Mouse (Mus musculus) limb, embryonic 13.5 days (tissue): ENCODE measurements around the gene Trpm1. TPM values are rescaled to one million over a fixed set of nuclear protein-coding genes. Genes with fewer than 3 reads are reported as not detected.

Experiments used
- ATAC-seq: fragments of 200-750 bp; cut with Nextera tagmentation; 2 replicates; pipeline ENCODE4 v1.8.0; 2017; ENCODE audit warnings: low read depth, moderate number of reproducible peaks, moderate TSS enrichment; ENCODE audit not compliant: low FRiP score
- H3K27ac ChIP-seq: fragments of 300-500 bp; sonication (generic); 2 replicates; pipeline ENCODE4 v1.5.1; 2015; ENCODE audit warnings: inconsistent platforms, mild to moderate bottlenecking, moderate library complexity
- H3K27me3 ChIP-seq: fragments of 300-500 bp; sonication (generic); 2 replicates; pipeline ENCODE4 v1.6.1; 2015; ENCODE audit warnings: mild to moderate bottlenecking, inconsistent platforms
- H3K36me3 ChIP-seq: fragments of 300-500 bp; sonication (generic); 2 replicates; pipeline ENCODE4 v1.6.1; 2015; ENCODE audit warnings: inconsistent platforms, mild to moderate bottlenecking, moderate library complexity
- H3K4me1 ChIP-seq: fragments of 300-500 bp; sonication (generic); 2 replicates; pipeline ENCODE4 v1.6.1; 2015; ENCODE audit warnings: inconsistent platforms
- H3K4me2 ChIP-seq: fragments of 300-500 bp; sonication (generic); replicated peaks from 2 replicates; pipeline ENCODE4 v1.6.1; 2015; ENCODE audit warnings: inconsistent platforms, mild to moderate bottlenecking, moderate library complexity
- H3K4me3 ChIP-seq: fragments of 300-500 bp; sonication (generic); 2 replicates; pipeline ENCODE4 v1.5.1; 2015; ENCODE audit warnings: moderate library complexity, mild to moderate bottlenecking, inconsistent platforms
- H3K9ac ChIP-seq: fragments of 300-500 bp; sonication (generic); 2 replicates; pipeline ENCODE4 v1.6.1; 2015; ENCODE audit warnings: mild to moderate bottlenecking, inconsistent platforms
- H3K9me3 ChIP-seq: fragments of 300-500 bp; sonication (generic); 2 replicates; pipeline ENCODE4 v1.6.1; 2016; ENCODE audit warnings: inconsistent platforms
- WGBS: fragments of 180-500 bp; shearing (Covaris S2); methylation state at CpG from one replicate; pipeline ENCODE4 v1.1.7; 2015; 5-methylcytosine and 5-hydroxymethylcytosine counted together
- polyA plus RNA-seq: library from polyadenylated mRNA; unstranded; fragments of >200 nt; fragmentation: Nextera tagmentation; extraction: Ambion mirVana; gene quantifications from 2 replicates; pipeline ENCODE4 v1.2.1, GENCODE M21; 2015

Gene Trpm1
- polyA plus RNA-seq, 1 experiment from 2014 or later: 0.33 TPM

GRCm38 (mm10) chr7:64278526-64278925 is 124.9 kb downstream of the Trpm1 start:
- Histone ChIP-seq H3K27me3 (no peaks in the 10 kb centered on the region), H3K9me3 (no peaks in the 10 kb centered on the region), H3K27ac (no peak overlapping the region), H3K4me3 (no peak overlapping the region), H3K4me1 (no peaks in the 10 kb centered on the region), H3K36me3 (no peaks in the 10 kb centered on the region), H3K4me2 (no peak overlapping the region), H3K9ac (no peak overlapping the region)
- 81% methylated on average over 1 of the region's 1 CpGs for WGBS
- no peak for ATAC-seq

DNA sequence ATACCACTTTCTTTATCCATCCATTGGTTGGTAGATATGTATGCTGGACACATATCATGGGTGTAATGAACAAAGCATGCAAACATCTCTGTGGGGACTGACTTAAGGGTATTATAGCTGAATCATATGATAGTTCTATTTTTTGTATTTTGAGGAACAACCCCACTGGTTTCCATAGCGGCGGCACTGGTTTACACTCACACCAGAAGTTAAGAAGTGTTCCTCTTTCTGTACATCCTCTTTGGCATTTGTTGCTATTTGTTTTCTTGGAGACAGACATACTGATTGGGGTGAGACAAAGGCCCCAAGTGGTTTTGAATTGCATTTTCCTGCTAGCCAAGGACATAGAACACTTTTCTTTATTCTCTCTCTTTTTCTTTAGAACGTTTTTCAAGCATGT is 125.9 kb downstream of the Trpm1 start:
- ATAC-seq: no peak
- Histone ChIP-seq H3K27me3 (no peaks in the 10 kb centered on the region), H3K36me3 (no peaks in the 10 kb centered on the region), H3K9me3 (no peaks in the 10 kb centered on the region), H3K27ac (no peak overlapping the region), H3K4me3 (no peak overlapping the region), H3K9ac (no peak overlapping the region), H3K4me2 (no peak overlapping the region), H3K4me1 (no peaks in the 10 kb centered on the region)
- WGBS: 81% methylated on average over 3 of the region's 3 CpGs

DNA sequence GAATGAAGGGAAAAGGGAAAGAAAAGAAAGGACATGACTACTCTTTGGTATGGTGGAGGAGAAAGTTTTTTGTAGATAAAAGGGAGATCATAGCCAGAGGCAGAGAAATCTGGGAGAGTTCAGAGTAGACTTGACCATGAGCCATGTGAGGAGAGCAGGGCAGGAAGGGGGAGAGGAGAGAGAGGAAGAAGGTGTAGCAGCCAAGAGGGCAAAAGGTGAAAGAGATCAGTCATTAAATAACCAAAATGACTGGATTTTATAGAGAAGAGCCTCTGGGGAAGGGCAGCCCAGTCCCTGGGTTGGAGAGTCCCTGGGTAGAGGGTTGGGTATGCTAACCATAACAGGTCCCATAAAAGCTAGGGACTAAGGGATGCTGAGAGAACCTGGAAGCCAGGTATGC is 132.9 kb downstream of the Trpm1 start:
- peak overlapping the region; percentile 82; the same call in 1 of the 2 replicates for H3K9ac ChIP-seq
- H3K27ac ChIP-seq: no peak overlapping the region
- peak overlapping the region; percentile 68 for H3K4me2 ChIP-seq
- no peaks in the 10 kb centered on the region for H3K9me3 ChIP-seq
- peaks cover 4% of the 10 kb centered on the region for H3K36me3 ChIP-seq
- ATAC-seq: no peak
- H3K4me3 ChIP-seq: peak overlapping the region; percentile 82
- 0 out of 2 replicates have a peak, but pooled peaks cover 7% of the 10 kb centered on the region for H3K4me1 ChIP-seq
- no peaks in the 10 kb centered on the region for H3K27me3 ChIP-seq

DNA sequence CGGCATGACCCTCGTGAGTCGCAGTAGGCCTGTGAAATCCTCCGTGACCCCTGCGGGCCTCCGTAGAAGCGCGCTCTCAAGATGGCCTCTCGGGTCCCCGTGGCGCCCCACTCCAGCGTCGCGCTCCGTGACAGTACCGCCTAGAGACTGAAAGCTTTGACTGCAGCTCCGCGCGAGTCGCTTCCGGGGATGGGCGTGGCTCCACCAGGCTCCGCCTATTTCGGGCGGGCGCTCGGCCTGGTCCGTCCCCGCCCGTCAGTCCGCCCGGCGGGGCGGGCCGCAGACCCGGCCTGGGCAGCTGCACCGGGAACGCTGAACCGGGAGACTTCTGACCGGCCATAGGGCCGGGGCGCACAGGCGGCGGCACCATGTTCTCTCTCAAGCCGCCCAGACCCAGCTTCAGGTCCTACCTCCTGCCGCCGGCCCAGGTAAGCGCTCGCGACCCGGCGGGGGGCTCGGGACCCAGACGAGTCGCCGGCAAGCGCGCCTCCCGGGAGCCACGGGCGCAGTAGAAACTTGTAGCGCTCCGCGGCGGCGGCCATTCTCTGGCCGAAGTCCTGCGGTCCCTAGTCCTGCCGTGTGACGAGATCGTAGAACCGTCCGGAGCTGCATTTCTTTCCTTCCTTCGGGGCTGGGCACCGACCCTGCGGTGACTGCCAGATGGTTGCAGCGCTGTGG is 133.9 kb downstream of the Trpm1 start, which contains the start of gene Mtmr10:
TSS of gene Mtmr10 (plus strand) at position 240 of the 678 bp plus-strand sequence.
- H3K27ac ChIP-seq: peak within 1 kb of the TSS; percentile 77; the same call in 1 of the 2 replicates
- WGBS: under 1% methylated on average over 77 of the region's 77 CpGs

DNA sequence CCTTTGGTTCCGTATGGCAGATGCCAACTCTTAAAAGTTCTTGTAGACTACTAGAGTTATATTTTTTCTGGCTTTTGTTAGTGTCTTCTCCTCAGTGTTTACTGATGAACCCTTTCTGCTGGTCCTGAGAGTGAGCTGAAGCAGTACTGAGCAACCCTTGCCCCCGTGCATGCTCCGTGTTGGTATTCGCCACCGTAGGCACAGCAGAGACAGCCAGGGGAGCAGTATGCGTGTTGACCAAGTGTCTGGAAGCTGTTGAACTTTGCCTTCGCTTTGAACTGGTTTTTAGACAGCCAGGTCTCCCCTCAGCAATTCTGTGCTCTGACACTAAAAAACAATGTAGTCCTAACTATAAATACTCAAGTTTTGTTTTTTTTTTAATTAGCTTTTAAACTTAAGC is 135.8 kb downstream of the Trpm1 start:
- H3K4me2 ChIP-seq: no peak overlapping the region
- no peak for ATAC-seq
- WGBS: 93% methylated on average over 7 of the region's 7 CpGs

More for the DNA sequence above, 133.9 kb downstream of the Trpm1 start, which contains the start of gene Mtmr10:
- Histone ChIP-seq H3K9ac (peak within 1 kb of the TSS; percentile 82), H3K36me3 (peaks cover 14% of the 10 kb centered on the region), H3K4me1 (0 out of 2 replicates have a peak, but pooled peaks cover 7% of the 10 kb centered on the region), H3K4me3 (peak within 1 kb of the TSS; percentile 82), H3K4me2 (peak within 1 kb of the TSS; percentile 68), H3K27me3 (no peaks in the 10 kb centered on the region), H3K9me3 (no peaks in the 10 kb centered on the region)
- peak; percentile 99 for ATAC-seq

DNA sequence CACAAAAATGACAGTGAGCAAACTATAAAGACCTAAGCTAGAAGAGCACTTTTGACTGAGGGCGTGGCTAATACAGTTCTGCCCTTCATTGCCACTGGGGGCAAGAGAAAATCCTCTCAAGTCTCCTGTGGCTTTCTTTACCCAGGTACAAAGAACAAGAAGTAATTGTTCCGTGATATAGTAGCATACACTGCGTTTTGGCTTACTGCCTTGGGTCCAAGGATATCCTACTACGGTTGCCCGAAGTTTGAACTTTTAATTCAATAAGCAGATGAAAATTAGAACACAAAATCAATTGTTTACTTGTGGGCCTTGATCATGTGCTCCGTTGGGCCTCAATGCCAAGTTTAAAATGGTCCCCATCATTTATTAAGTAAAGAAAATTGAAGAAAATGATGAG is 136.8 kb downstream of the Trpm1 start:
- H3K4me2 ChIP-seq: no peak overlapping the region
- H3K4me1 ChIP-seq: 0 out of 2 replicates have a peak, but pooled peaks cover 7% of the 10 kb centered on the region
- H3K9ac ChIP-seq: no peak overlapping the region
- WGBS: 90% methylated on average over 6 of the region's 6 CpGs
- no peak overlapping the region for H3K27ac ChIP-seq
- H3K9me3 ChIP-seq: no peaks in the 10 kb centered on the region
- peaks cover 14% of the 10 kb centered on the region for H3K36me3 ChIP-seq
- no peak for ATAC-seq
- no peaks in the 10 kb centered on the region for H3K27me3 ChIP-seq
- no peak overlapping the region for H3K4me3 ChIP-seq

More for the DNA sequence above, 135.8 kb downstream of the Trpm1 start:
- Histone ChIP-seq H3K36me3 (peaks cover 14% of the 10 kb centered on the region), H3K4me3 (no peak overlapping the region), H3K27ac (no peak overlapping the region), H3K27me3 (no peaks in the 10 kb centered on the region), H3K9me3 (no peaks in the 10 kb centered on the region), H3K4me1 (0 out of 2 replicates have a peak, but pooled peaks cover 7% of the 10 kb centered on the region), H3K9ac (no peak overlapping the region)

DNA sequence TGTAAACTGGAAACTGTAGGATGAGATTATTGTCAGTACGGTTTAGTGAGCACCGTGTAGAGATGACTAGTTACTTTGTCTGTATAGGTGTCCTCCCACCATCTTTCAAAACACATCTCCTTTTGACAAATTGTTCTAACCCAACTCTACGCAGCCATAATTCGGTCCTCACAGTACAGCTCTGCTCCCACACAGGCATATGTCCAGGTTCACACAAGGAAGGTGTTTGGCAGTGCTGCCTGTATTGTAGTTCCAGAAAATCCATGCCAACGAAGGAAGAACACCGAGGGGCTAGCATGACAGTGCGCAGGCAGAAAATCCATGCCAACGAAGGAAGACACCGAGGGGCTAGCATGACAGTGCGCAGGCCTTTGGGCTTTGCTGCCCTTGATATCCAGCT is 138.1 kb downstream of the Trpm1 start:
- 96% methylated on average over 10 of the region's 10 CpGs for WGBS
- H3K9me3 ChIP-seq: no peaks in the 10 kb centered on the region
- peaks cover 14% of the 10 kb centered on the region for H3K36me3 ChIP-seq
- H3K27ac ChIP-seq: no peak overlapping the region
- no peaks in the 10 kb centered on the region for H3K27me3 ChIP-seq
- no peak overlapping the region for H3K4me2 ChIP-seq
- 0 out of 2 replicates have a peak, but pooled peaks cover 7% of the 10 kb centered on the region for H3K4me1 ChIP-seq
- no peak for ATAC-seq
- H3K4me3 ChIP-seq: no peak overlapping the region
- H3K9ac ChIP-seq: no peak overlapping the region

- Histone ChIP-seq H3K4me1 (no peaks in the 10 kb centered on the region), H3K9me3 (no peaks in the 10 kb centered on the region), H3K9ac (no peak overlapping the region), H3K4me3 (no peak overlapping the region), H3K27me3 (no peaks in the 10 kb centered on the region), H3K27ac (no peak overlapping the region), H3K4me2 (no peak overlapping the region), H3K36me3 (peaks cover 35% of the 10 kb centered on the region)
- ATAC-seq: no peak
- WGBS: 67% methylated on average over 5 of the region's 5 CpGs
These were observed 142.8 kb downstream of the Trpm1 start for GRCm38 (mm10) chr7:64296286-64297010.

DNA sequence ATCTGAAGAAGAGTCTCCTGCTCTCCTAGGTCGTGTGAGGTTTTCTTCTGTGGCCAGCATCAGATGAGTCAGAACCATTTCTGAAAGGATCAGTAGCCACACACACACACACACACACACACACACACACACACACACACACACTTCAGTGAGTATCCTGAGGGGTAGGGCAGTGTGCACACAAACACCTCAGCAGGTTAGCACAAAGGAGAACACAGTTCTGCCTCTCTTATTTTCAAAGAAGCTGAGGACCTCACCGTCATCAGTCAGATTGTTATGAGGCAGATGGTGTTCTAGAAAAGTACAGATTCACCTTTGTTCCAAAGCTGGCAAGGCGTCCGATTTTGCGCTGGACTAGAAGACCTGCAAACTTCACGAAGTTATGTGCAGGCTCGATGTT is 156.6 kb downstream of the Trpm1 start:
- Histone ChIP-seq H3K4me1 (no peaks in the 10 kb centered on the region), H3K9me3 (no peaks in the 10 kb centered on the region), H3K4me2 (no peak overlapping the region), H3K4me3 (no peak overlapping the region), H3K9ac (no peak overlapping the region), H3K27ac (no peak overlapping the region), H3K36me3 (peaks cover 34% of the 10 kb centered on the region), H3K27me3 (no peaks in the 10 kb centered on the region)
- WGBS: 81% methylated on average over 7 of the region's 7 CpGs
- no peak for ATAC-seq

GRCm38 (mm10) chr7:64310756-64311155 is 157.1 kb downstream of the Trpm1 start:
- 53% methylated on average over 2 of the region's 2 CpGs for WGBS
- ATAC-seq: no peak
- no peak overlapping the region for H3K9ac ChIP-seq
- H3K27ac ChIP-seq: no peak overlapping the region
- no peak overlapping the region for H3K4me3 ChIP-seq
- no peaks in the 10 kb centered on the region for H3K9me3 ChIP-seq
- H3K27me3 ChIP-seq: no peaks in the 10 kb centered on the region
- H3K4me2 ChIP-seq: no peak overlapping the region
- no peaks in the 10 kb centered on the region for H3K4me1 ChIP-seq
- H3K36me3 ChIP-seq: peaks cover 36% of the 10 kb centered on the region

- no peak overlapping the region for H3K4me2 ChIP-seq
- ATAC-seq: no peak
- no peaks in the 10 kb centered on the region for H3K27me3 ChIP-seq
- H3K4me1 ChIP-seq: no peaks in the 10 kb centered on the region
- no peak overlapping the region for H3K4me3 ChIP-seq
- H3K27ac ChIP-seq: no peak overlapping the region
- no peaks in the 10 kb centered on the region for H3K9me3 ChIP-seq
- no peak overlapping the region for H3K9ac ChIP-seq
- peaks cover 51% of the 10 kb centered on the region for H3K36me3 ChIP-seq
- WGBS: 93% methylated on average over 7 of the region's 7 CpGs
These were observed 159.2 kb downstream of the Trpm1 start for GRCm38 (mm10) chr7:64312811-64313210.
